Mouse (Mus musculus) R1 (cell line): ENCODE data around the gene Smco3.
A peak's percentile ranks its signal among the peaks of the same experiment; 100 is the strongest.

ENCODE experiments used
- DNase-seq: peaks from one replicate; pipeline ENCODE4 v3.0.0-alpha.2; 2018; ENCODE audit warnings: low read depth, low spot score

Gene Smco3

DNA sequence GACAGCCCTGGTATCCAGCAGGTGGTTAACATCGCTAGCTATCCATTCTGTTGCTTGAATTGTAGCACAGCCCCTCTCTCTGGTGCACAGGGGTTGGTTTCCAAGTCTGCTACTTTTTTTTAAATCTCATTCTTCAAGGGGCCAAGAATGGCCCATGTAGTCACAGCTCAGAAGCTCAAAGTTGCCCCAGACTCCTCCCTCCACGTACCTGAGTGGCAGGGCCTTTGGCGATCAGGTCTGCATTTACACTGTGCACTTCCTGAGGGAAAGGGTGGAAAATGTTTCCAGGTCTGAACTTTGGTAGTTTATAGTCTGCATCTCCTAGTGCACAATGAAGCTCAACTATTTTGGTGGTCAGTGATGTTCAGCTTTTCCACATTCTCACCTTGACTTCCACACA is 12.0 kb upstream of the Smco3 start:
- DNase-seq, result no peak

DNA sequence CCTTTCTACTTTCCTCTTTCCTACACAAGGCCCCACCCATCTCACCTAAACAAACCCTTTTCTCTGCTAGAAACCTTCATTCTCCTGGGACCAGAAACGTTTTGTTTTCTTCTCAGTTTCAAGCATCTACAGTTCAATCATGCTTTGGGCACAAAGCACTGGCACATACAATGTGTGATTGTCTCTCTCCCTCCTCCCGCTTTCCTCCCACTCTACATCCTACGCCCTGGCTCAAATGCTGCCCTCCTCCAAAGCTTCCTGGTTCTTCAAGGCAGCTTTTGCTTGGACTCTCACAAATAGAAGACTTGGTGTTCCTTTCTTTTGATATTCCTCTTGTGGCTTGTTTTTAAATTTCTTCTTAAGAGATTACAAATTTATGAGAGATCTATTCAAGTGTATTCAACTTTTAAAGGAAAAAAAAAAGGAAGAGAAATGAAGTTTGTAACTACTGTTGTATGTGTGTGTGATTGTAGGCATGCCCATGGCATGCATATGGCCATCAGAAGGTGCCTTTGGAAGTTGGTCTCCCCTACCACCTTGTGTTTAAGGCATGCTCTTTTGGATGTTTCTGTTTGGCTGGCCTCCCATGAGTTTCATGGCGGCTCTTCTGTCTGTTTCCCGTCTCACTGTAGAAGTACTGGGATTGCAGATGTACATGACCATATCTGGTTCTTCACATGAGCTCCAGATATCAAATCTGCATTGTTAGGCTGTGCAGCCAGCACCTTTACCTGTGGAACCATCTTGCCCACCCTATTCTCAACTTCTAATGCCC is 10.6 kb upstream of the Smco3 start:
- no peak for DNase-seq

DNA sequence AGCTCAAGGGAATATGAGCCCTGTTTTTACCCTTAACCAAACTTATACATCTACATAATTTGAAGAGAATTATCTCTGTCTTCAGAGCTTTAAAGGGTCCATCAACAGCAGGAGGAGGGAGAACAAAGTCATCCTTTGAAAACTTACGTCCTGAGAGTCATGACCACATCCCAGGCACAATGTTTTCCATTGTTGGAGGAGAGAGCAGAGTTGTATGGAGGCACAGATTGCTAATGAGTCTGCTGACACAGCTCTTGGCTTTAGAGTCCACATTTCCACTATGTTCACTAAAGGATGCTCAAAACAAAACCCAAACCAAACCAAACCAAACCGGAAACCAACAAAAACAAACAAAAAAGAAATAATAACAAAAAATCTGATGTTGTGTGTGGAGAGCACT is 9.7 kb upstream of the Smco3 start:
- no peak for DNase-seq

DNA sequence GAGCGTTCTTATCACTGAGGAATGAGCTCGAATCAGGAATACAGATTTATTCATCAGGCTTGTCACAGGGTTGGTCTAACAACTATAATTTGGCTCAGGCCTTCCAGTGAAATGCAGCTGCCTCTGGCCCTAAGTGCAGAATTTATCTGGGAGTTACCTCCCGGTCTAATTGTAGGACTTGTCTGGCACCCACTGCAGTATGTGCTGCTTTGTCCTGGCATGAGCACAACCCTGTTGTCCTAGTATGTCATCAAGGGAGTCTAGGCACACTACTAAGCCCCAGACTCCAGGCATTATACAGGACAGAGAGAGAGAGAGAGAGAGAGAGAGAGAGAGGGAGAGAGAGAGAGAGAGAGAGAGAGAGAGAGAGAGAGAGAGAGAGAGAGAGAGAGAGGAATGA is 2.1 kb upstream of the Smco3 start:
- no peak for DNase-seq

DNA sequence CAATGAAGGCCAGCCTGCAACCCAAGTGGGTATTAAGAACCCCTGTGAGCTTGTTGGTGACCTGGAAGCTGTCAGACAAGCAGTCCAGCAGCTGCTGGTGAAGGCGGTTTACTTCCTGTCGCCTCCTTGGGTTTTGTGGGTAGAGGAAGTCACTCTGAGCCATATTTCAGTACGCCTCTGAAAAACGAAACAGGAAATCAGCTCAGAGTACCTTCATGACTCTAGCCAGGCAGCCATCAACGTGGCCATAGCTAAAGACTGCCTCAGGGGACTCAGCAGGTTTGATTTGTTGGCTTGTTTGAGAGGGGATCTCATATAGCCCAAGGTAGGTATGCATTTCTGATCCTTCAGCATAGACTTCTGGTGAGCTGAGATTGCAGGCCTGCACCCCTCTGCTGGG is 3.5 kb downstream of the Smco3 start:
- no peak for DNase-seq

DNA sequence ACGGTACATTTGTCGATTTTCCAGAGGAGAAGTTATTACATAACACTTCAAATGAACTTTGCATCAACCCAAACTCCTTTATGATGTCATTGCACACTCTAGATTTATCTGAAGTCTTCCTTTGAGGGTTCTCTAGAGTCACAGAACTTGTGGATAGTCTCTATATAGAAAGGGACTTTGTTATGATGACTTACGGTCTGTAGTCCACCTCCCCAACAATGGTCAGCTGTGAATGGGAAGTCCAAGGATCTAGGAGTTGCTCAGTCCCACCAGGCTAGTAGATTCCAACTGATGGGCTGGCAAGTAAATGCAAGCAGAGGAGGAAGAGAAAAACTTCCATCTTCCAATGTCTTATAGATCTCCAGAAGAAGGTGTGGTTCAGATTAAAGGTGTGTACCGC is 6.6 kb downstream of the Smco3 start:
- DNase-seq, result no peak

DNA sequence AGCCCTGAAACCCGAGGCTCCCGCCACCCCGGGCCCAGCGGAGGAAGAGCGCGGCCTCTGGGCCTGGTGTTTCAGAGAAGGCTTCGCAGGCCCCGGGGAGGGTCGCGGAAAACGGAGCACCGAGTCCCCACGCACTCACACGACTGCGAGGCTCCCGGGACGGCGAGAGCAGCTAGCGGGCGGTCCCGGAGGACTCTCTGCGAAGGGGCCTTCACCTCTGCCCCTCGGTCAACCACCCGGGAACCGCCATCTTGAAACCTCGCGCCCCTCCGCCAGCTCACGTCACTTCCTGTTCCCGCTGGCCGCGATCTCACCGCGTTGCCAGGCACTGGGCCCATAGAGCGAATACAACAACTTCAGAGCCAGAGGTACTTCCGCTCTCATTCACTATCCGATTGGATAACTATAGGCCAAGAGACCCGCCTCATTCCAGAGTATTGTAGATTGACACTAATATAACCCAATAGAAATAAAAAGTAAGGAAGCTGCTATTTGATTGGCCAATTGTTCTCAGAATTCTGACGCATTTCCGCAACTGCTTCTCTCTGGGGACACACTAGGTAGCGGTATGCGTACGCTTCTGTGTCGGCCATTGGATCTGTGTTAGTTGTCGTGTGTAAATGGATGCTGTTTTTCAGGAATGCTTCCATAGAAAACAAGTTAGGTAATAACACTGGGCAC is 7.2 kb downstream of the Smco3 start, which contains the start of gene Wbp11:
TSS of gene Wbp11 (minus strand) at position 353 of the 681 bp plus-strand sequence.
- peak; percentile 99 for DNase-seq

DNA sequence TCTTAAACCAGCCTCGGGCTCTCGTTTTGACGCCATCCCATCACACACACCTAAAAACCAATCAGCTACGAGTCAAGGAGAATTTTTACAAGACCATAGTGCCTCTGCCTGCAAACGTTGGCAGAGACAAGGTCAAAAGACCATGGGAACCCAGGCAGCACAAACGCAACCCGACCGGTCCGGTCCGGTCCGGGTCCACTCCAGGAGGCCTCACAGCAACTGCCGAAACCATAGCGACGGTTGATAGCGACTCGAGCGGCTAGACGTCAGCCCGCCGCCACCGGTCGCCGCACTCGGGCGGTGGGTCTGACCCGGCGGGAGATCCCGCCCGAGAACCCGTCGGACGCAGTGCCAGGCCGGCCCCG is 7.8 kb downstream of the Smco3 start, which contains the start of gene BC049715:
TSS of gene BC049715 (plus strand) at position 111 of the 365 bp plus-strand sequence.
- DNase-seq, result peak; percentile 84

DNA sequence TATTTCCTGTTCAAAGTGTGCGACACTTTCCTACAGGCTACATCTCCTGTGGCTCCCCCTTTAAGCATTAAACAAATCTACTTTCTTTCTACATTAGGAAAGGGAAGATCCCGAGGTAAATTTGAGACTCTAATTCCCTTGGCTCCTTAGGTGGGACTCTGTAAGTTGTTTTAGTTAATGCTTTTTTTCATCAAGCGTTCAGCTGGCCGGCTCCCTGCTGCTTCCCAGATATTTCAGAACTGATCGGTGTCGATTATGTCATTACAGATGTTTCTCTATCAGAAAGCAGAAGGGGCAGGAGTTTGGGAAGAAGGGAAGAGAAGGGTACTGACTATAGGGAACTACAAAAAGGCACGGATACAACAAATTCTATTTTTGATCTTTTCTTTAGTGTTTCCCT is 8.1 kb downstream of the Smco3 start:
- no peak for DNase-seq

DNA sequence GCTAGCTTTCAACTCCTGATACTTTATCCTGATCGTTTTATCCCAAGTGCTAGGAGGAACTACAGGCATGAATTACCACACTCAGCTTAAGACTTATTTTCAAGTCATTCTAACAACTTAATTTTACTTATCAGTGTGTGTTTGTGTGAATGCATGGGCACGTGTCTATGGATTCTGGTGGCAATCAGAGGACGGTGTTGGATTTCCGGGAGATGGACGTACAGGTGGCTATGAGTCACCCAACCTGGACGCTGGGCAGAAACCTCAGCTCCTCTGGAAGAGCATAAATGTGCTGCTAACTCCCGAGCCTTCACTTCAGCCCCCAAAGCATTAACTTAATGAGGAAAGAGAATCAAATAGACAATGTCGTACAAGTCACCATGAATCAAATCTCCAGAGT is 10.3 kb downstream of the Smco3 start:
- DNase-seq, result no peak

DNA sequence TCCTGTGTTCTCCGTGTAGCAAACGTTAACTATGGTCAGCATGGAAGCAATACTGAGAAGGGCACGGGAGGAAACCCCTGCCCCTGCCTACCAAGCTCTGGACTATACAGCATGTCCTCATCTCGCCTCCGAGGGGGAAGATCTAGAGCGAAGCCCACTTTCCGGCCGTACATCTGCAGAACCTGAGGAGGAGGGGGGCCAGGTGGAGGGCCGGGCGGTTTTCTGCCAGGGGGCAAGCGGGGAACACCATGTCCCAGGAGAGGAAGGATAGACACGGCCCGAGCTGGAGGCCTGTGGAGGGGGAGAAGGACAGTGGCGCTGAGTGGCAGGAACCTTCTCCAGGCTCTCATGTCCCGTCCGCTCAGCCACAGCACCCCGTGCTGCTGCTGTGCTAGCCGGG is 14.2 kb downstream of the Smco3 start:
- DNase-seq, result no peak

DNA sequence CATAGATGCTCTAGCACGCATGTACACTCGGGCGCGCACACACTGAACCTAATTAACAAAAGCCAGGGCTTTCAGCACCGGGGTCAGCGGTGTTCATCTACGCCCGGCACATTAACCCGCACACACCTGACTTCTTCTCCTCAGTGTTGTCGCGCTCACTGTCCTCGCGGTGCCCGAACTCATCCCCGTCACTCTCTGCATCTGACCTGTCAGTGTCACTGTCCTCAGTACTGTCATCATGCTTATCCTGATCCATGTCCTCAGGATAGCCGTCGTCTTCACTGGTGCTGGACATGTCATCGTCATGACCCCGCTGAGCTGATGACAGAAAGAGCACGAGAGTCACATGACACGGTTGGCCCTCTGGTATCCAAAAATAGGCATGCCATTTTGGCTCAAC is 14.9 kb downstream of the Smco3 start:
- DNase-seq, result no peak

DNA sequence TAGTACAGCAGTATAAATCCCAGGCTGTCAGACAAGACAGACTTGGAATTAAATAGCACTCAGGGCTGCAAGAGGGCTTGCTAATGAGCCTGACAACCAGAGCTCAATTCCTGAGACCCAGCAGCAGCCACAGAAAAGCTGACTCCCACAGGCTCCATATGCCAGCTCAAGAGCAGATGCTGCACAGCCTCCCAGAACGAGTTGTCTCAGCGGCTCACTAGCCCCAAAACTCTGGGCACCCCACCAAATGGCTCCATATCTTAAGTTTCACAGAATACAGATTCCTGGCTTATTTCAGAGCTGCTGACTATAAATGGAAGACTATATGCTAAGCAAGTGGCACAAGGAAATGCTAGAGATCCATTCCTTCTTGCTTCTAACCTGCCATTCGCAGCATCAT is 17.7 kb downstream of the Smco3 start:
- no peak for DNase-seq

DNA sequence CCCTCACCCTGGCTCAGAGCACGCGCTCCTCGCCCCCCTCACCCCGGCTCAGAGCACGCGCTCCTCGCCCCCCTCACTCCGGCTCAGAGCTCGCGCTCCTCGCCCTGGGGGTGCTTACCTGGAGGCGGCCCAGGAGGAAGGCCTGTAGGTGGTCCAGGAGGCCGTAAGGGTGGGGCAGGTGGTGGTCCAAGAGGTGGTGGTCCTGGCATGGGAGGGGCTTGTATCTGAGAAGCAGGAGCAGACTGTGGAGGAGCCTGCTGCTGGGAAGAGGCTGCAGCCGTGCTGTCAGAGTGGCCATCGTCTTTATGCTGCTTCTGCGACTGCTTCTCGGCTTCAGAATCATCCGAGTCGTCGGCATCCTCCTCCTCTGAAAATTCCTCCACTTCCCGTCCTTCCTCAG is 18.4 kb downstream of the Smco3 start:
- DNase-seq, result no peak

DNA sequence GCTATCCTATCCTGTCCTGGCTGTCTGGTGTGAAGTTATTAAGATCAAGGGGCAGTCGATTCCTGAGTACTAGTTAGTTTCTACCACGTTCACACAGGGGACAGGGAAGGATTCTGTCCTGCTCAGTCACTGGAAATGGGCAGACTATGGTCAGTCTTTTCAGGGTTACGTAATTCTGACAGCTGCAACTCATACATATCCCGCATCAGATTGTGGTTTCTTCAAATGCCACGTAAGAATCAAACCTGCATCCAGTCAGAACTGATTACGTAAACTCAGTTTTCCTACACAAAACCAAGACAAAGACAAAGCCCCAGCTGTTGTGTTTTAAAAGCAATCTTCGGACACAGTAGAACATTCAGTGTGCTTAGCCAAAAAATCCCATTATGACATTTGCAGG is 19.9 kb downstream of the Smco3 start:
- no peak for DNase-seq

DNA sequence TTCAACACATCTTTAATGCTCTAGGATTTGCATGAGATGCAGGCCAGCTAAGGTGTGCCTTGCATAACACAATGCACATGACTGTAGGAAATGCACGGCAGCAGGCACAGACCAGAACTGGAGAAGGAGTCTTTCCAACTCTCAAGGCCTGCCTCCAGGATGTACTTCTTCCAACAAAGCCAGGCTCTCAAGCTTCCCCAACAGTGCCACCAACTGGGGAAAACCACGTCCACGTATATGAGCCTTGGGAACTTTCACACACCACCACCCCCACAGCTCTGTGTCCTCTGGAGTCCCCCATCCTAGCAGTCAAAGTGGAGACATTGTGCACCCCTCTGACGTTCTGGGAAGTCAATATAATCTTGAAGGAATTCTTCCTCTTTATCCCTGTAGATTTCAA is 22.1 kb downstream of the Smco3 start:
- peak; percentile 59 for DNase-seq

DNA sequence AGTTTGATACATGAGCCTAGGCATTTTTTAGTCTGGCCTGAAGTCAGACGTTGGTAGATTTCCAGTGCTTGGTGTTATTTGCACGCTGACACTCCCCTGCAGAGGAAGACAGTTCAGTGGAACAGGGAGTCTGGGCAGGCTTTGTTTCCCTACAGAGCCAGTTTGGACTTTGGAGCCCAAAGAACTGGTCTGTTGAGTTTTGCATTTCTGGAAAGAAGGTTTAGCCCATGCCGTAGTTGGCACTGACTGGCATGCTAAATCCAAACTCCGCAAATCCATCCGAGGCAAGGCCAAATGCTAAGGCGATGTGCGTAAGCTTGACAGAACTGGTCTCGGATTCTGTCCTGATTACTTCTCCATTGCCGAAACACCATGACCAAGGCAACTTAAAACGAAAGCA is 24.1 kb downstream of the Smco3 start:
- no peak for DNase-seq

DNA sequence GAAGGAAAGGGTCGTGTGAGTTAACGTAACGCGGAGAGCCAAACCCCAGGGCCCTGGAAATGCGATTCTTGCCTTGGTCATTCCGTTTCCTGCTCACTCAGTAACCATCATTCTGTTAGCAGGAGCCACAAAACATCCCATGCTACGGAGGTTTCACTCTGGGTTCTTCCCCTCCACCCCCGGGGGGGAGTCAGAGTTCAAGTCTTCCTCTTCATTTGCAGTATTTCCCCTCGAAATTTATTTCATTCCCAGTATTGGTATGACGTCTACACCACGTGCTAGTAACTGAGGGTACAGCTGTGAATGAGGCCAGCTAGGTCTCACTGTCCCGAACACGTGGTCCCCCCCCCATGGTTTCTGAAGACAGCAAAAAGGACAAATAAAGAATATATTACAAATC is 25.6 kb downstream of the Smco3 start:
- DNase-seq, result peak; percentile 26

DNA sequence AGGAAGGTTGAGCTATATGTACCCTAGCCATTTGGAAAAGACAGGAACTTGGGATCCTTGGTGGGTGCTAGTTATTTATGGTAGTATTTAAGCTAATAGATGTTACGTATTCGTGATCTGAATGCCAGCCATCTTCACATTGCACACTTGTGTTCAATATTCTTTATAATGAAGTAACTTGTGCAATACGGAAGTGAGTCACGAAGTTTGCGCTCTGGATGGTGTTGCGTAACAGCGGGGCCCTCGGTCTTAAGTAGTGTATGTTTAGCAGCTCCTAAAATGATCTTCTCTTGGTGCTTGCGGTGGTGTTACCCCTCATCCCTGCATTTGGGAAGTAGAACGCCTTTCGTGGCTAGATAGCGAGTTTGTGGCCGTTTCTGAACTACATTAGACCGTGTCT is 26.2 kb downstream of the Smco3 start:
- peak; percentile 54 for DNase-seq

DNA sequence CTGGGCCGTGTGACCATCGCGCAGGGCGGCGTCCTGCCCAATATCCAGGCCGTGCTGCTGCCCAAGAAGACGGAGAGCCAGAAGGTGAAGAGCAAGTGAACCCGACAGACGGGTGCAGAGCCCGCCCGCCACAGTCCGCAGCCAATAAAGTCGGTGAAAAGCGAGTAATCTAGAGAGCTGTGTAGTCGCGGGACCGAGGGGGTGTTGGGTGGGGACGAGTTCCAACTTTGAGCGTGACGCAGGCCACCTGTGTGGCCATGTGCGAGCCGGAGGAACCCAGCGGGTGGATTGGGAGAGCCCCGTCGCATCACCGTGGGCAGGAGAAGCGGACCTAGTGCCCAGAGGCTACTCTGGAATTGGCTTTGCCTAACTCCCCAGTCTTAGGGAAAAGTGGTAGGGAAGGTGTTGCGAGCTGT is 26.6 kb downstream of the Smco3 start:
- peak; percentile 51 for DNase-seq

DNA sequence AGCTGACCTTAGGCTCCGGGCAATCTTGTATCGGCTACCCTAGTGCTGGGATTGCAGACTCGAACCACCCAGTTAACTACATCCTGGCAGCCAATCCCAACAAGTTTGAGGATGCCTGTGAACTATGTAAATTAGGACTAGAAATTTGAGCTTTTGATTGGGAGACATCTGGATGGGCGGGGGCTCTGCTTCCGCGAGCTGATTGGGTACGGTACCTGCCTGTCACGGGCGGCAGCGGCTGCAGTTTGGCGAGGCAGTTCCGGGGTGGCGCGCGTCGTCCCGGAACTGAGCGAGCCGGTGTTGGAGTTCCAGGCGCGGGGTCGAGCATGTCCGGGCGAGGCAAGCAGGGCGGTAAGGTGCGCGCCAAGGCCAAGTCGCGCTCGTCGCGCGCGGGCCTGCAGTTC is 27.2 kb downstream of the Smco3 start, which contains the start of gene H2afj:
TSS of gene H2afj (plus strand) at position 231 of the 404 bp plus-strand sequence.
- DNase-seq, result peak; percentile 98

DNA sequence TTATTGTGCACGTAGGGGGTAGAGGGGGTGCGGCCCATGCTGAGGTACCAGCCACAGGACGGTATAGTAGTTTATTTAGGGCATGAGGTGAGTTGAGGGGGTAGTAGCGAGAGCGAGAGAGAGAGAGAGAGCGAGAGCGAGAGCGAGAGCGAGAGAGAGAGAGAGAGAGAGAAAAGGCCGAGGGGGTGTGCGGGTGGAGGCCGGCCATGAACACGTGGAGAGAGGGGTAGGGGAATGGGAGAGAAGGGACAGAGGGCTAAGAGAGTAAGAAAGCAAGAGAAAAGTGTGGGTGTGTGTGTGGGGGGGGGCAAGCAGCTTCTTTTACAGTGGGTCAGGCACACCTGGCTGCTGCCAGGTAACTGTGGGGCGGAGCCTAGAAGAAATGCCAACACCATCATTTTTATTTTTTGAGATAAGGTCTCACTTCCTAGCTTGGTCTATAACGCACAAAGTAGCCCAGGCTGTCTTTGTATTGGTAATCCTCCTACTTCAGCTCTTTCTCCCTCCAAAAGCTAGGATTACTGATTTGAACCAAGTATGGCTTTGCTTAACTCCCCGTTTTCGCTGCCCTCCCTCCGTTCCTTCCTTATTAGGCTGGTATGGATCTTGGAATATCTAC is 27.7 kb downstream of the Smco3 start:
- no peak for DNase-seq

DNA sequence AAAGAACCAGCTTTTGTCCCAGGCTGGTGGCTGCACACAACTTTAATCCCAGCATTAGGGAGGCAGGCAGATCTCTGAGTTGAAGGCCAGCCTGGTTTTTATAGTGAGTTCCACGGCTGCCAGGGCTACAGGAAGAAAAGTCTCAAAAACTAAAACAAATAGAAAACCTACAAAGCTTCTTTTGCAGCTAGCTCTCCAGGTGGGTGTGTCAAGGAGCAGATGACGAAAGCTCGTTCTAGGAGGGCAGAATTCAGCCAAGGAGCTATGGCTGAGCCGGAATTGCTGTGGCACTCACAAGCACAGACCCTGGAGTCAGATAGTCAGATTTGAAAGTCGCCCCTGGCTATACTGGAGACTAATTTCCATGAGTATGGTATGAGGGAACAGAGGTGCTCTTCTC is 28.4 kb downstream of the Smco3 start:
- DNase-seq, result peak; percentile 20
